Mouse (Mus musculus): ENCODE data around the gene Strip2.

The Strip2 gene

GRCm38 (mm10) chr6:29914136-29914535 is 2.7 kb upstream of the Strip2 start:
- POLR2A ChIA-PET: interaction anchor here (0.5 to 2.1 kb wide), 6 partner anchors 25 to 704 kb away, joined by 3 to 7 read pairs (median 4); no protein-coding TSS in a partner anchor
- CTCF ChIA-PET: no interaction called here

GRCm38 (mm10) chr6:29915836-29916235 is 976 bp upstream of the Strip2 start:
- ChIA-PET POLR2A (interaction anchor here in 3 of 4 experiments (0.7 to 3.0 kb wide), 28 partner anchors 9 to 545 kb away, joined by 3 to 25 read pairs (median 5); partner anchors contain the start of gene Smo (in 1 of the 3)), CTCF (interaction anchor here in 2 of 4 experiments (1.2 to 2.9 kb wide), 2 partner anchors 62 kb away, joined by 3 to 14 read pairs; no protein-coding TSS in a partner anchor)

GRCm38 (mm10) chr6:29917383-29917720 is 540 bp downstream of the Strip2 start:
- POLR2A ChIA-PET: interaction anchor here in 3 of 4 experiments (0.6 to 3.0 kb wide), 67 partner anchors 8 to 645 kb away, joined by 3 to 25 read pairs (median 4); partner anchors contain the start of genes Smo (in 2 of the 3), Ahcyl2 (in 1 of the 3), Atp6v1f (in 1 of the 3) and Calu (in 1 of the 3)
- CTCF ChIA-PET: interaction anchor here (0.5 to 2.9 kb wide), 12 partner anchors 16 to 1183 kb away, joined by 3 to 14 read pairs (median 4); no protein-coding TSS in a partner anchor

- CTCF ChIA-PET: interaction anchor here in 1 of 4 experiments (1.1 to 2.9 kb wide), 2 partner anchors 58 to 65 kb away, joined by 8 to 14 read pairs; no protein-coding TSS in a partner anchor
- POLR2A ChIA-PET: interaction anchor here in 3 of 4 experiments (0.9 to 3.0 kb wide), 33 partner anchors 8 to 570 kb away, joined by 3 to 25 read pairs (median 5); partner anchors contain the start of genes Ahcyl2 (in 1 of the 3) and Calu (in 1 of the 3)
These were observed 1.1 kb downstream of the Strip2 start for GRCm38 (mm10) chr6:29917947-29918346.

GRCm38 (mm10) chr6:29923501-29923900 is 6.7 kb downstream of the Strip2 start:
- ChIA-PET CTCF (interaction anchor here in 1 of 4 experiments (1.3 kb wide), 1 partner anchor 165 kb away, joined by 4 read pairs; no protein-coding TSS in a partner anchor), POLR2A (interaction anchor here in 1 of 4 experiments (1.2 kb wide), 1 partner anchor 54 kb away, joined by 3 read pairs; no protein-coding TSS in a partner anchor)

- ChIA-PET POLR2A (interaction anchor here in 2 of 4 experiments (0.5 to 3.2 kb wide), 4 partner anchors 9 to 16 kb away, joined by 5 to 12 read pairs (median 8); partner anchors contain the start of gene Strip2 (in 2 of the 2)), CTCF (interaction anchor here in 1 of 4 experiments (1.9 kb wide), 1 partner anchor 72 kb away, joined by 5 read pairs; no protein-coding TSS in a partner anchor)
These were observed 8.9 kb downstream of the Strip2 start for GRCm38 (mm10) chr6:29925594-29926219.

GRCm38 (mm10) chr6:29930087-29930486 is 13.3 kb downstream of the Strip2 start:
- ChIA-PET CTCF (interaction anchor here in 1 of 4 experiments (0.6 kb wide), 1 partner anchor 62 kb away, joined by 4 read pairs; no protein-coding TSS in a partner anchor), POLR2A (interaction anchor here in 2 of 4 experiments (1.0 to 4.5 kb wide), 3 partner anchors 13 to 89 kb away, joined by 3 to 25 read pairs (median 6); partner anchors contain the start of gene Strip2 (in 2 of the 2))

- ChIA-PET POLR2A (interaction anchor here in 2 of 4 experiments (1.0 to 4.5 kb wide), 3 partner anchors 14 to 88 kb away, joined by 3 to 25 read pairs (median 6); partner anchors contain the start of gene Strip2 (in 2 of the 2)), CTCF (interaction anchor here in 3 of 4 experiments (0.6 to 0.7 kb wide), 3 partner anchors 10 to 97 kb away, joined by 4 to 12 read pairs (median 6); no protein-coding TSS in a partner anchor)
These were observed 13.9 kb downstream of the Strip2 start for GRCm38 (mm10) chr6:29930665-29931064.

GRCm38 (mm10) chr6:29931181-29931580 is 14.4 kb downstream of the Strip2 start:
- CTCF ChIA-PET: interaction anchor here in 2 of 4 experiments (0.6 to 0.7 kb wide), 2 partner anchors 22 to 97 kb away, joined by 3 to 12 read pairs; no protein-coding TSS in a partner anchor
- POLR2A ChIA-PET: interaction anchor here in 2 of 4 experiments (1.0 to 4.5 kb wide), 3 partner anchors 14 to 88 kb away, joined by 3 to 25 read pairs (median 6); partner anchors contain the start of gene Strip2 (in 2 of the 2)

- CTCF ChIA-PET: interaction anchor here in 2 of 4 experiments (0.7 to 1.0 kb wide), 3 partner anchors 9 to 270 kb away, joined by 3 to 5 read pairs (median 3); no protein-coding TSS in a partner anchor
- POLR2A ChIA-PET: interaction anchor here in 2 of 4 experiments (0.7 to 1.1 kb wide), 3 partner anchors 19 to 80 kb away, joined by 3 to 4 read pairs (median 4); partner anchors contain the start of gene Strip2 (in 2 of the 2)
These were observed 18.9 kb downstream of the Strip2 start for GRCm38 (mm10) chr6:29935741-29936140.

GRCm38 (mm10) chr6:29940428-29940827 is 23.6 kb downstream of the Strip2 start:
- CTCF ChIA-PET: interaction anchor here in 2 of 4 experiments (0.5 to 0.8 kb wide), 3 partner anchors 10 to 249 kb away, joined by 3 to 6 read pairs (median 3); no protein-coding TSS in a partner anchor
- POLR2A ChIA-PET: interaction anchor here in 2 of 4 experiments (0.5 to 1.5 kb wide), 2 partner anchors 9 to 45 kb away, joined by 3 read pairs; no protein-coding TSS in a partner anchor

GRCm38 (mm10) chr6:29941036-29941435 is 24.2 kb downstream of the Strip2 start:
- ChIA-PET POLR2A (interaction anchor here in 1 of 4 experiments (1.5 kb wide), 1 partner anchor 44 kb away, joined by 3 read pairs; no protein-coding TSS in a partner anchor), CTCF (interaction anchor here in 2 of 4 experiments (0.6 to 0.8 kb wide), 2 partner anchors 10 to 22 kb away, joined by 3 to 6 read pairs; no protein-coding TSS in a partner anchor)

GRCm38 (mm10) chr6:29944465-29944864 is 27.7 kb downstream of the Strip2 start:
- ChIA-PET POLR2A (interaction anchor here in 1 of 4 experiments (1.2 to 1.8 kb wide), 3 partner anchors 8 to 18 kb away, joined by 3 to 4 read pairs (median 4); no protein-coding TSS in a partner anchor), CTCF (interaction anchor here in 3 of 4 experiments (0.5 to 1.1 kb wide), 4 partner anchors 9 to 354 kb away, joined by 3 to 7 read pairs (median 4); no protein-coding TSS in a partner anchor)

GRCm38 (mm10) chr6:29946568-29946967 is 29.8 kb downstream of the Strip2 start:
- POLR2A ChIA-PET: no interaction called here
- CTCF ChIA-PET: interaction anchor here in 2 of 4 experiments (0.6 to 1.3 kb wide), 2 partner anchors 9 to 44 kb away, joined by 3 read pairs; no protein-coding TSS in a partner anchor

- POLR2A ChIA-PET: interaction anchor here in 1 of 4 experiments (0.6 kb wide), 2 partner anchors 9 to 991 kb away, joined by 3 to 4 read pairs; no protein-coding TSS in a partner anchor
These were observed 31.0 kb downstream of the Strip2 start for GRCm38 (mm10) chr6:29947823-29948222.

GRCm38 (mm10) chr6:29956749-29957148 is 39.9 kb downstream of the Strip2 start:
- POLR2A ChIA-PET: interaction anchor here in 1 of 4 experiments (2.1 to 4.0 kb wide), 2 partner anchors 19 to 40 kb away, joined by 5 to 13 read pairs; partner anchors contain the start of gene Strip2
- CTCF ChIA-PET: interaction anchor here in 1 of 4 experiments (0.5 kb wide), 1 partner anchor 288 kb away, joined by 4 read pairs; no protein-coding TSS in a partner anchor

More at GRCm38 (mm10) chr6:29947823-29948222, 31.0 kb downstream of the Strip2 start:
- CTCF ChIA-PET: no interaction called here

- ChIA-PET POLR2A (interaction anchor here in 1 of 4 experiments (4.0 kb wide), 1 partner anchor 42 kb away, joined by 13 read pairs; the partner anchor contains the start of gene Strip2), CTCF (no interaction called here)
These were observed 41.9 kb downstream of the Strip2 start for GRCm38 (mm10) chr6:29958669-29959068.

GRCm38 (mm10) chr6:29961081-29961480 is 44.3 kb downstream of the Strip2 start:
- ChIA-PET POLR2A (interaction anchor here in 2 of 4 experiments (0.7 to 2.5 kb wide), 2 partner anchors 24 to 95 kb away, joined by 3 to 10 read pairs; no protein-coding TSS in a partner anchor), CTCF (interaction anchor here in 1 of 4 experiments (1.7 kb wide), 1 partner anchor 101 kb away, joined by 4 read pairs; no protein-coding TSS in a partner anchor)
